Mouse (Mus musculus): ENCODE measurements around the gene Gm17660. TPM values are rescaled to one million over a fixed set of nuclear protein-coding genes. Genes with fewer than 3 reads are reported as not detected.
"Not testable (repeated sequence)": the region's sequence is repeated elsewhere in the genome, so short reads cannot be mapped to it uniquely, and the experiment has no call there.

Gm17660 gene
- total RNA-seq, 1 experiment from 2014 or later, result not detected

- DNase-seq, result peak; percentile 56
Measured at GRCm38 (mm10) chr5:104039154-104039932, 38.1 kb downstream of the Gm17660 start.

GRCm38 (mm10) chr5:104036686-104037085, 40.7 kb downstream of the Gm17660 start:
- no peak for DNase-seq

GRCm38 (mm10) chr5:104035824-104036223, 41.6 kb downstream of the Gm17660 start:
- no peak for DNase-seq

GRCm38 (mm10) chr5:104035066-104035465, 42.3 kb downstream of the Gm17660 start:
- DNase-seq, result no peak

- no peak for DNase-seq
Measured at GRCm38 (mm10) chr5:104032434-104033097, 44.8 kb downstream of the Gm17660 start.

GRCm38 (mm10) chr5:104025245-104025854, 52.1 kb downstream of the Gm17660 start:
- peak; percentile 9 for DNase-seq

- no peak for DNase-seq
Measured at GRCm38 (mm10) chr5:104024762-104025161, 52.6 kb downstream of the Gm17660 start.

GRCm38 (mm10) chr5:104024193-104024592, 53.2 kb downstream of the Gm17660 start:
- not testable (repeated sequence) for DNase-seq

GRCm38 (mm10) chr5:104023289-104024020, 54.0 kb downstream of the Gm17660 start:
- no peak for DNase-seq

- DNase-seq, result no peak
Measured at GRCm38 (mm10) chr5:104022558-104022957, 54.9 kb downstream of the Gm17660 start.

GRCm38 (mm10) chr5:104021597-104022378, 55.6 kb downstream of the Gm17660 start, which contains the start of gene Hsd17b11:
TSS of gene Hsd17b11 (minus strand) at chr5:104021919.
- DNase-seq, result peak; percentile 93

Small RNA genes within 50 kb of the gene (microRNA-seq; reads per million reads assigned to microRNA genes)
- 0 reads per million in 2 experiments for gene Mir5619

Other genes starting within 250 kb of the Gm17660 start
- 14.0 and 16.2 TPM in 2 replicates for gene Klhl8, start 166.3 kb downstream of the Gm17660 start, total RNA-seq (2021)
- gene Hsd17b13, start 100.2 kb downstream of the Gm17660 start, total RNA-seq (2021), result 3.9 and 81.6 TPM in 2 replicates
- gene Hsd17b11, start 55.7 kb downstream of the Gm17660 start, total RNA-seq (2021), result 51.0 and 60.5 TPM in 2 replicates
- gene Nudt9, start 31.3 kb downstream of the Gm17660 start, total RNA-seq (2021), result 56.5 and 60.0 TPM in 2 replicates
- 113 and 137 TPM in 2 replicates for gene Sparcl1, start 36.1 kb upstream of the Gm17660 start, total RNA-seq (2021)
- not detected in 2 replicates for gene Dspp, start 93.1 kb upstream of the Gm17660 start, total RNA-seq (2021)
- gene Dmp1, start 125.0 kb upstream of the Gm17660 start, total RNA-seq (2021), result not detected in 2 replicates
- gene Ibsp, start 221.6 kb upstream of the Gm17660 start, total RNA-seq (2021), result not detected in 2 replicates
- gene Mepe, start 247.7 kb upstream of the Gm17660 start, total RNA-seq (2021), result not detected in 2 replicates